Mouse (Mus musculus) erythroid progenitor cell, adult 5-6 weeks (primary cell): ENCODE data around the gene Cnga2. TPM values are rescaled to one million over a fixed set of nuclear protein-coding genes. Genes with fewer than 3 reads are reported as not detected.
"Not testable (repeated sequence)": the region's sequence is repeated elsewhere in the genome, so short reads cannot be mapped to it uniquely, and the experiment has no call there.

ENCODE experiments used
- ATAC-seq: replicated peaks from 2 replicates; pipeline ENCODE4 v1.8.0; 2016; ENCODE audit warnings: moderate number of reproducible peaks, mild to moderate bottlenecking, moderate TSS enrichment, inconsistent platforms; ENCODE audit not compliant: poor library complexity, low FRiP score, severe bottlenecking
- total RNA-seq, 2 experiments: library from RNA; stranded (forward) in 1 of 2; stranded (reverse) in 1 of 2; fragments of 150-400 nt in 1 of 2; fragments of 186-747, 209-891 nt in 1 of 2; gene quantifications; 2 replicates each; pipeline versions ENCODE4 v1.2.3 to v1.2.4; 2015 to 2017; ENCODE audit warnings: low replicate concordance in 2 of 2

The Cnga2 gene
- total RNA-seq (2015; ENCODE audit: low replicate concordance) = not detected in 2 replicates
- not detected in 2 replicates for total RNA-seq (2017; ENCODE audit: low replicate concordance)

DNA sequence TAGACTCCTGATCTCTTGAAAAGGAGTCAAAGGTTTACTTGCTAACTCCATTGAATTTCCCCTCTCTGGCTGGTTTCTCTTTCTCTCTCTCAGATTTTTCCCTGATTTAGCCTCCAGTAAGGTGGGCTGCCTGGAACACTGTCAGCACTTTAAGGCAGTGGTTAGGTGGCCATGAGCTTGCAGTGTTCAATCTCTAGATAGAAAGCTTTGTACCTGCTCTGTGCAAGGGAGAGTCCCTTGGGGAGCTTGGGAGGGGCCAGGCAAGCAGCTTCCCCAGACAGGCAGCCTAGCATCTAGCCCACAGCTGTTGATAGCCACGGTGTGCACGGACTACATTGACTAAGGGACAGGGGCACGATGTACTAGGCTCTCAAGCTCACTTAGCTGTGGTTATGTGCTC lies at the start of gene Cnga2:
Gene Cnga2, plus strand, starts transcription at position 301 of the 400 bp plus-strand sequence.
- ATAC-seq = no peak

DNA sequence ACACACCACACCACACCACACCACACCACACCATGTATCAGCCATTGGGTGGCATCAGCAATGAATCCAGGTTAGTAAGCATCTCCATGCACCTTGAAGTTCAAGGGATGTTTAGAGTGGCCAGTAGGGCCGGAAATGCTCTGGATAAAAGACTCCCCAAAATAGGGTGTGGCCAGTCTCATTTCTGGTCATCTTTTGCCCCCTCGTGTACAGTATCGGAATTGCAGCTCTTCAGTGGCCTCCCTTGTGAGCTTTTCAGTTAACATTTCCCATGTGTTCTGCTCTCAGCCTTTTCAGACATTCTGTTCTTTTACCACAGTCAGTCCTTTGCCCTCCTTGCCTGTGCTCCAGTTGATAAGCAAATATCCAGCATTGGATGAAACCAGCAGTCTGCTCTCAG lies 45.0 kb upstream of the Cnga2 start:
- ATAC-seq = no peak

DNA sequence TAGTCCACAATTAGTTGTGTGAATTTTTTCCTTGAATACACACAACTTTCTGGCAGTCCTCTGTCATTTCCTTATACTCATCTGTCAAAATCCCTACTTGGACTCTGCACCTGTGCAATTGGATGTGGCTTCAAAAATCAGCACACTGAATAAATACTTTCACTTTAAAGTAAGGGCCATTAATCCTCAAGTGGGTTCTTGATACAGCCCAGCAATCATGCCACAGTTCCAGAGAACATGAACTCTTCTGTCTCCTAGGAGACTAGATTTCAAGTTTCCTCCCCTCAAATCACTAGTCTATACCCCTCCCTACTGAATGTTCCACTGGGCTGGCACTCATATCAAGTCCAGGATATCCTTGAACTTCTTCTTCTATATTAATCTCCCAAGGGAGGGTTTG lies 33.3 kb upstream of the Cnga2 start:
- no peak for ATAC-seq

DNA sequence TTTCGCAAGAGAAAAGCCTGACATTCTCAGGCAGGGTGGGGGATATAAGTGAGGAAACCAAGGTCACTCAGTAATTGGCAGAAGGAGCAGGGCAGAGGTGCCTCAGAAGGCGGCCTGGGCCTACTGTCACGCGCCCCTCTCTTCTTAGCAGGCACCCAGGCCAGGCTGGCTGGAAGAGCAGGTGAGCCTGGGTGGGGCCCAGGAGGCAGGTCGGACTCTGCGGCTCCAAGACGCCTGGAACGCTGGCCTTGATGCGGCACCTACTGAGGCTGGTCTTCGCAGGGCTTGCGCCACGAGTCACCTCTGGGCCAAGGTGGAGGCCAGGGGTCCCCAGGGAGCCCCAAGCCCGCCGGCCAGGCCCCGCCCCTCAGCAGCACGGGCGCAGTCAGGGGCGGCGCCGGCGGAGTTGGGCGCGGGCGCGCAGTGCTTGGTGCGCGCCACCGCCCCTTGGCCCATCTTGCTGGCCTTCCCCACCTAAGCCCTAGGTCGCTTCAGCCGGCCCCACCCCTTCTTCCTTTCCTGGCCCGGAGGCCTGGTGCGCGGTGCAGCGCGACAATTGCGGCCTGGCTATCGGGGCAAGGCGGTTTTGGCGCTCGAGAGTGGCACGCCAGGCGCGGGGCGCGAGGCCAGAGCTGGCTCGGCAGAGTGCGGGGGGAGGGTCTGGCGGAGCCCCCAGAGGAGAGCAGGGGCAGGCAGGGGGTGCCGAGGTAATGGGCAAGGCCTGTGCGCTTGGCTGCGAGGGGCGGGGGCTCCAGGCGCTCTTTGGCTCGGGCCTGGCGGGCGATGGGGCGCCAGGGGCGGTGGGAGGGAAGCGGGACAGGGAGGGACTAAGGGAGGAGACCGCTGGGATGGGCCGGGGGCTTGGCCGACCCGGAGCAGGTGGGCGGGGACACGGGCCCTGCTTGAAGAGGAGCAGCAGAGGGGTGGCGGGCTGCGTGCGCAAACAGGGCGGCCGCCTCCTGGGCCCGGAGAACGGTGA lies 29.3 kb upstream of the Cnga2 start, which contains the start of gene Prrg3:
Gene Prrg3, plus strand, starts transcription at position 552 of the 979 bp plus-strand sequence.
- no peak for ATAC-seq

DNA sequence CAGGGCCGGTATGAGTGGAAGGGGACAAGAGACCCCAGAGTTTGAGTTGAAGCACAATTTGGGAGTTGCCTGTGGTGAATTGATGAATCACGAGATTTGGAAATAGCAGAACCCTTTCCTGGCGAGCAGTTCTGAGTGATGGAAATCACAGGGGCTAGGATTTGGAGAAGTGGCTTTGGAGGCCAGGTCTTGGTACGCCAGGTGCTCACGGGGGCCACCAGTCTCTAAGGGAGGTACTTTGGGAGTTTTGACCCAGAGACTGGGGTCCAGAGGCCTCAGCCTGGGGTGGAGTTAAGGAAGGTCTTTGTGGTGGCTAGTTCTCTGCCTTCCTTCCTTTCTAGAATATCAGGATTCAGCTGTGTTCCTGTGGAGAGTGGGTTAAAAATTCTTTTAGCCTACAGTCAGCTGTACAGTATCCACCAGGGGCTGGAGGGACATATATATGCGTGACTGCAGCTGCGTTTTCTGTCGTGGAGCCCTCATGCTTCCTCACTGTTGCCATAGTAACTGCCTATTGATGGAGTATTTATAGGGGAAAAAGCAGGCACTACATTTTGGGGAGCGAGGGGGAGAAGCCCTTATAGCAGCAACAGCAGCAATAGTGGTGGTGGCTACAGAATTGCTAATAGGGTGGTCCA lies 28.3 kb upstream of the Cnga2 start:
- ATAC-seq = no peak

DNA sequence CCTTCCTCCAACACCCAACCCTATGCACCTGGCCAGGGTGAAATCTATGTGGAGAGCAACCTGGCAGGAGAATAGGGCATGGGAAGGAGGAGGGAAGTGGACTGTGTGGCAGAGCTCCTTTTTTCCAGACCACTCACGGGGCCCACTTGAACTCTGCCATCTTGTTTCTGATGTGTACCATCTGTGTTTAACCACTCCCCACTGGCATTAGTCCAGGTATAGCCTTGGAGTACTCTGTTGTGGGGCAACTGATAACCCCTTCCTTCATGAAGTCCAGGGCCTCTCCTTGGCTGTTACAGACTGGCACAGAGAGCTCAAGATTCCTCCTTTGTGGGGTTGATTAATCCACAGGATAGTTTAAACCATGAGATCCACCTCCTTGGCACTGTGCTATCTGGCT lies 23.4 kb upstream of the Cnga2 start:
- ATAC-seq = no peak

DNA sequence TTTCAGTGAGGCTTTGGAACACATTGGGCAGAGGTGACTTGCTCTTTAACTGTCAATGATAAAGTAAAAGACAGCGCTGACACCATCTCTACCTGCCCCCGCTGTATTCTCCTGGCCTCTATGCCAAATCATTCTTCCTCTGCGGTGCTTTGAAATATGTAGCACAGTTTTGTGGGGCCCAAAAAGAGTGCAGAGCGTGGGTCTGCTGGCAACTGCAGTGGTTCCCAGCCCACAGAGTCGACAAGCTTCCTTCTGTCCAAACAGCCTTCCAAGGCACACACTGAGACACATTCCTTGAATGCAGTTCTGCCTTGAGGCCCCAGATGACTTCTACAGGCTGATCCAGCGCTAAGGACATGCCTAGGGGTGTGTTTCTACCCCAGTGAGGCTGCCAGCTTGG lies 22.8 kb upstream of the Cnga2 start:
- no peak for ATAC-seq

DNA sequence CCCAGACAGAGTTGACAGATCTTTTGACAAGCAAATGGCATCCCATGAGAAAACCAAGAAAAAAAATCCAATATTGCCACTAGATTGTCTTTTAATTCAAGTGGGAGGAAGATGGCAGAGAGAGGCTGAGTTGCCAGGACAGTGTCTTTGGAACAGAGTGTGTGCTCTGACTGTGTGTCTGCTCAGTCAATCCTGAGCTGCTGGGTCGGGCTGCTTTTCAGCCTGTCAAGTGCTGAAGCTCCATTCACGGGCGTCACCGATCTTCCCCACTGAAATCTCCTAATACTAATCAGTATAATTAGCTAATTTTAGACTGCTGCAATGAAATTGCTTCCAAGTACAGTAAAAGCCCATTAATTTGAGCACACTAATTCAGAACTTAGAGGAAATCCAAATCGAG lies 20.3 kb upstream of the Cnga2 start:
- no peak for ATAC-seq

DNA sequence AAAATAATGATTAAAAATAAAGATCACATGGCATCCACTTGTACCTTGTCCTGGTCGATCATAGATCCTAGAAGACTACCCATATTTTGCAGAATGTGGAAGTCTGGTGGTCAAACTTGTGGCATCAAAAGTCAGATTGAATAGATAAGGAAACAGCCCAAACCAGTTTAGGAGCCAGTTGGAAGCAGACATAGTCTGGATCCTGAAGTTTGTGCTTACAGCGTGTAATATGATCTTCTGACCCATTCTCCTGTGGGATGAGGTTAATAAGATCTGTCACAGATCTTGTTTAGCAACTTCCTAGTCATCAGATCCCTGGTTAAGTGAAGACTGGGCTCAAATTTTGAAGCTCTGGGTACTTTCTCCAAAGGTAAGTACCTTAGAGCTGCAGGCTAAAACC lies 19.0 kb upstream of the Cnga2 start, which contains the start of gene Fate1:
Gene Fate1, plus strand, starts transcription at position 301 of the 400 bp plus-strand sequence.
- no peak for ATAC-seq

DNA sequence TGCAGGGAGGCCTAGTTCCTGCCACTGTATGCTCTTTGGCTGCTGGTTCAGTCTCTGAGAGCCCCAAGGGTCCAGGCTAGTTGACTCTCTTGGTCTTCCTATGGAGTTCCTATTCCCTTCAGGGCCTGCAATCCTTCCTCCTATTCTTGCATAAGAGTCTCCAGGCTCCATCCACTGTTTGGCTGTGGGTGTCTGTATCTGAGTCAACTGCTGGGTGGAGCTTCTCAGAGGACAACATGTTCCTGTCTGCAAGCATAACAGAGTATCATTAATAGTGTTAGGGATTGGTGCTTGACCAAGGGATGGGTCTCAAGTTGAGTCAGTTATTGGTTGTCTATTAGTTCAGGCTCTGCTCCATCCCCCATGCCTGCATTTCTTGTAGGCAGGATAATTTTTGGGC lies 14.0 kb upstream of the Cnga2 start:
- ATAC-seq = not testable (repeated sequence)

DNA sequence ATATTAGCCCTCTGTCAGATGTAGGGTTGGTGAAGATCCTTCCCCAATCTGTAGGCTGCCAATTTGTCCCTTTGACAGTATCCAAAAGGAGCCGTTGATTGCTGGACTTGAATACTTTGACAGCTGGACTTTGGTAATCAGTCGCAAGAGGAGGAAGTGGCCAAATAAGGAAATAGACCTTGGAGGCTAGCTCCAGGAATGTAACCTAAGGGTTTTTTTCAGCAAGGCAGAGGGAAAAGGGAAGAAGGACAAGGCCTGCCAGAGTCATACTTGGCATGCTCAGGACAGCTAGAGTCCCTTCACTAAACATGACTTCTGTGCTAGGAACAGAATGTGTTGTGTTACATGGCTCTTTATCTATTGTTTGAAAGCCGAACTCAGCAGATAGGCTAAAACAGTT lies 11.2 kb upstream of the Cnga2 start:
- ATAC-seq = no peak

DNA sequence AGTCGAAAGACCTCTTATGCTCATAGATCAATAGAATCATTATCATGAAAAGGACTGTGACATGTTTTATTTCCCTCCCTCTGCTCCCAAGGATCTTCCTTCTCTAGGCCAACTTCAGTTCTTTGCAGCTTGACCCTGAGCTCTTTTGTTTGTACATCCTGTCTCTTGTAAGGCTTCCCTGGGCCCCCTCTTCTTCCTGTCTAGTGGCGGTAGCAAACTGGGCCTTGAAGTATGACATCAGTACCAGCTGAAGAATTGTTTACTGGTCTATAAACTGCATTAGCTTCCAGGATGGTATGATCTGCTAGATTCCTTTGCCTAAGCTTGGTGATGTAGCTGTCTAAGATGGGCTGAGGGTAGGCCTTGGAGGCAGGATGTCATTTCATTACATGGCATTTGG lies 10.3 kb upstream of the Cnga2 start:
- ATAC-seq = no peak

DNA sequence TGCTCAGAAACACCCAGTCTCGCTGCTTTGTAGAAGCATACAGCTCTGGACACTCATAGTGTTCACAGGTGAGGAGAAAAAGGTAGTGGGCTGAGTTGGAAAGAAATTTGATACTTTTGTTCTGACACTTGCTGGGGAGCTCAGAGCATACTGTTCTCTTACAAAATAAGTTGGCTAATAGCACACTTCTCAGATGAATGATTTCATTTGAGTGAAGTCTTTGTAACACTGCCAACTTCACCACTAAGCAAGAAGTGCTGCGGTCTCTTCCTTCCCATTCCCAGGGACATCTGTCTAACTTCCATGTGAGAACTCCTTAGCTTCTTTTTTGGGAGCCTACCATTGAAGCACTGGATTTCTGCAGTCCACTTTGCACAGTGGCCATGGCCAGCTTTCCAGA lies 8.4 kb upstream of the Cnga2 start:
- ATAC-seq = no peak

DNA sequence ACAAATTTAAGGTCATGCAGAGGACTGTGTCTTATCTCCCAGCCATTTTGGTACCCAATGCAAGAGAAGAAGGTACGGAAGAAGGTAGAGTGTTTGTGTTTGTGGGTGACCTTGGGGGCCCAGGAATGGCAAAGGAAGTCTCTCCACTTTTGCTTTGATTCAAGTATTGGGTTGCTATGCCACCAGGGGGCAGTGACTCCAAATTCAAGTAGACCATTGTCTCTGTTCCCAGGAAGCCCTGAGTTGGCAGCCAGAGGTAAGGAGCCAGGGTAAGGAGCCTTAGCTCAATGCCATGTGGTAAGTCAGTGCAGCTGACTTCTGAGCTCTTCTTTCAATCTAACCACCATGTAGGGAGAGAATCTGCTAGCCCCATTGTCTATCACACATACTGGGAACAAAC lies 7.9 kb upstream of the Cnga2 start:
- no peak for ATAC-seq

DNA sequence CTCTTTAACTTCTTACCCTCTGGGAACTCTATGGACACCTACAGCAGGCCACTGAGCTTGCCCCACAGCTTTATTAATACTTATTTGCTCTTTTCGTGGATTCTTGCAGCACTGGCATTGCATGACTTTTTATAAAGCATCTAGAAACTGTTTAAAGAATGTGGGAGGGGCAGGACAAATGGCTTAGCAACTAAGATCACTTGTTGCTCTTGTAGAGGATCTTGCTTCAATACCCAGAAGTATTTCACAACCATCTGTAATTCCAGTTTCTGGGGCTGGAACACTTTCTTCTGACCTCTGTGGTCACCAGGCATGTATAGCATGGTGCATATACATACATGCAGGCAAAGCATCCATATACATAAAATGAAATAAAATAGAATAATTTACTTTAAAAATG lies 4.3 kb downstream of the Cnga2 start:
- ATAC-seq = no peak

DNA sequence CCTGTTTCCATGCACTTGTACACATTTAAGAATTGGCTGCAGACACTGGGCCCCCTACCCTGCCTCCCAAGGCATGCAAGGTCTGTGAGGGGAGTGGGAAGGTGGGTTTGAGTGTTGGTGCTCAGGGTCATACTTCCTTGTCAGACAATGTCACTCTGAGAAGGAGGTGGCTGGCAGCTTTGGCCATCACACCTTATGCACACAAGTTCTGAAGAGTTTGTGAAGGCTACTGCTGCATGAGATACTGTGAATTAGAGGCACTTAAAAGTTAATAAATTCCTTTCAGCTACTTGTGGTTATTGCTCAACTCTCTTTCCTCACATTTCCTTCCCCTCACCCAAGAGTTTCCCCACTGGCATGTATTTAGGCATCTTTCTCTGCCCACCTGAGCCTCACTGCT lies 18.3 kb downstream of the Cnga2 start:
- ATAC-seq = no peak

DNA sequence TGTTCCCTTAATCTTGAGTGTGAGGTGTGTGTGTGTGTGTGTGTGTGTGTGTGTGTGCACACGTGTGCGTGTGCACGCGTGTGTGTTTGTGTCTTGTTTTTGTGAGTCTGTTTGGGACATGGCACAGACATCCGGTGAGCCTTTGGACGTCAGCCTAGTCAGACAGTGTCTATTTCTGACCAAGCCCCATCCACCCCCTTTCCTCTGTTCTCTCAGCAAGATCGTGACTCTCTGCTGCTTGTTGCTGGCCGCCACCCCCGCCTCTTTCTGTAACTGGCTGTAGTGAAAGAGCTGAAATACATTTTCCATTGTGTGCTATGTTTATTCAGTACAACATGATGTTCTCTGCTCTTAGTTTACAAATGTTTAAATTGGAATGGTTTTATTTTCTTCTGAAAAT lies 20.6 kb downstream of the Cnga2 start:
- ATAC-seq = no peak

DNA sequence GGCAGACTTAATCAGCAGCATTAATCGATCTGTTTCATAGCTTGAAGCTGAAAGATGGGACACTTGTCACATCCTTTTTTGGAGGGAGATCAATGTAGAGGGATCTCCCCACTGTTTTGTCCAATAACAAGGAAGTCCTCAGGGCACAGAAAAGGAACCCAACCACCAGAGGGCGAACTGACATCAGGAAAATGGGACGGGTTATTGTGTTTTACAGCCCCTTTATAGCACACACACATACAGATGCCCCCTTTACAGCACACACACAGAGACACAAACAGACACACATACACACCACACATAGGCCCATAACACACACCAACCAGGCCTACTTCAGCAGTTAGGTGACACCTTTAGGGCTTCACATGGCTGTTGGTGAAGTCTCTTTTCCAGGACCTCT lies 21.2 kb downstream of the Cnga2 start:
- no peak for ATAC-seq

DNA sequence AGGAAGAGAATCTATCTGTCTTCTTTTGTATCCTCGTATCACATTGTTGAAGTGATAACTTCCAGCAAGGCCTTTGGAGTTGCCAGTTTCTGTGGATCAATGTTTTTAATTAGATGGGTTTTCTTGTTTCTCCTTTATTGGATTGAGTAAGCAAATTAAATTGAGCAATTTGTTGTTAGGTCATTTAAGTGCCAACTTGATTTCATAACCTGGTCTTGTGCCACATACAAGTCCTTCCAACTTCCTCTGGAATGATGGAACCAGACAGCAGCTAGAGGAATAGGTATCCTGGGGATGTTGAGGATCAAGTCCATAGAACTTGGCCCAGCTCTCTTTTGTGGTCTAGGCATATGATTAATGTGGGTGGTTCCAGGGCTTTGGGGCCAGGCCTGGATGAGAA lies 30.6 kb downstream of the Cnga2 start:
- ATAC-seq = no peak

DNA sequence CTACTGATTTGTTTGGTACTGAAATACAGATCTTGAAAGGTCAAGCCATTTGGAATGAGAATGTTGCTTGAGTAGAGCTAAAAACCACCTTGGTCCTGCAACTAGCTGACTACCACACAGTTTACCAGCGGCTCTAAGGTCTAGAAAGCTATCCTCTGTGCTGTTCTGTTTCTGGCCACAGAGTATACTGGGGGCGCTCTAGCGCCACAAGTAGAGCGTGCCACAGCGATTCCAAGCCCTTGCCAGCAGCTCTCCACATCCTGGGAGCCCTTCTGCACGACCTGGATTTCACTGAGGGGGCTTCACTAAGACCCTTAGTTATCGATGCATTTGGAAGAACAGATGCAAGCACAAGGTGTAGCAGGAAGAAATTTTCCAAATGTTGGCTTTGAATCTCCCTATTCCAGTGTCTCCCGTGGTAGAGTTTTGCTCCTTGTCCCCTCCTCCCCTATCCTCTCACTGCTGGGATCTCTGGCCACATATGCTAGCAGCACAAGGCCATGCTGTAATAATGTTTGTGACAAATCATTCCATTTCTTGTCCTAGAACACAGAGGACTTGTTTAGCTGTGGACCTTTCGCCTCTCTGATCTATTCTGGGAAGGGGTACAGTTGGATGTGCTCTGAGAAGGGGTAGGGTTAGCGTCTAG lies 31.2 kb downstream of the Cnga2 start:
- no peak for ATAC-seq

DNA sequence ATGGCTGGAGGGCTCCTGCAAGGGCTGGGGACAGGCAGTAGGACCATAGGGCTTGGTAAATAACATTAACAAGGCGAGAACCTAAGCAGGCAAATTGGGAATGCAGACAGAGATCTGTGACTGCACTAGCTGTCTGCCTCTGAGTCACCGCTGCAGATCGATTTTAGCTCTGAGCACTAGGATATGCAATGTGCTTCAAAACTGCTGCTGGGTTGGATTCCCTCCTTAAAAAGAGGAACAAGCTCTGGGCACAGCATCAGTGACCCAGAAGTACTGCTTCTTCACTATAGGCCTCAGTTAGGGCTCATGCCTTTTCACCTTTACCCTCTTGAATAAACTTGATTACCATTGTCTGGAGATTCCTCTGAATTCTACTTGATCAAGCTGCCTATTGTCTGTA lies 31.9 kb downstream of the Cnga2 start:
- ATAC-seq = no peak
